Mouse (Mus musculus): ENCODE measurements around the gene Sh3rf1. TPM values are rescaled to one million over a fixed set of nuclear protein-coding genes. Genes with fewer than 3 reads are reported as not detected.

Sh3rf1 gene
- polyA plus RNA-seq, 1 experiment from 2014 or later, result 5.3 TPM

GRCm38 (mm10) chr8:61316012-61316767 is 92.5 kb downstream of the Sh3rf1 start:
- Histone ChIP-seq H3K9ac (no peak overlapping the region), H3K4me2 (no peak overlapping the region), H3K36me3 (no peaks in the 10 kb centered on the region), H3K27ac (replicated peaks) (no peak overlapping the region), H3K4me1 (peaks cover 18% of the 10 kb centered on the region), H3K27me3 (replicated peaks) (no peaks in the 10 kb centered on the region), H3K4me3 (no peak overlapping the region), H3K9me3 (no peaks in the 10 kb centered on the region)
- 78% methylated on average over 10 of the region's 10 CpGs for WGBS
- ATAC-seq (ENCODE audit: extremely low read depth, insufficient number of reproducible peaks, low FRiP score, low TSS enrichment), result no peak

- WGBS, result 76% methylated on average over 10 of the region's 10 CpGs
- Histone ChIP-seq H3K27me3 (replicated peaks) (no peaks in the 10 kb centered on the region), H3K4me2 (no peak overlapping the region), H3K27ac (replicated peaks) (no peak overlapping the region), H3K36me3 (no peaks in the 10 kb centered on the region), H3K9ac (no peak overlapping the region), H3K9me3 (no peaks in the 10 kb centered on the region), H3K4me3 (no peak overlapping the region), H3K4me1 (peaks cover 14% of the 10 kb centered on the region; the same call in 1 of the 2 replicates)
- ATAC-seq (ENCODE audit: extremely low read depth, insufficient number of reproducible peaks, low FRiP score, low TSS enrichment), result no peak
Measured at GRCm38 (mm10) chr8:61316813-61317534, 93.3 kb downstream of the Sh3rf1 start.

GRCm38 (mm10) chr8:61317535-61318136 is 94.0 kb downstream of the Sh3rf1 start:
- H3K27me3 ChIP-seq (replicated peaks), result no peaks in the 10 kb centered on the region
- no peaks in the 10 kb centered on the region for H3K36me3 ChIP-seq
- no peak for ATAC-seq (ENCODE audit: extremely low read depth, insufficient number of reproducible peaks, low FRiP score, low TSS enrichment)
- H3K4me3 ChIP-seq, result no peak overlapping the region
- 64% methylated on average over 6 of the region's 6 CpGs for WGBS
- H3K27ac ChIP-seq (replicated peaks), result peak overlapping the region; percentile 8; the same call in 1 of the 2 replicates
- H3K4me2 ChIP-seq, result no peak overlapping the region
- H3K4me1 ChIP-seq, result peaks cover 19% of the 10 kb centered on the region
- no peaks in the 10 kb centered on the region for H3K9me3 ChIP-seq
- H3K9ac ChIP-seq, result no peak overlapping the region

GRCm38 (mm10) chr8:61321216-61321615 is 97.5 kb downstream of the Sh3rf1 start:
- Histone ChIP-seq H3K36me3 (no peaks in the 10 kb centered on the region), H3K4me1 (peaks cover 25% of the 10 kb centered on the region), H3K27ac (replicated peaks) (no peak overlapping the region), H3K9me3 (no peaks in the 10 kb centered on the region), H3K9ac (no peak overlapping the region), H3K4me3 (no peak overlapping the region), H3K27me3 (replicated peaks) (no peaks in the 10 kb centered on the region), H3K4me2 (no peak overlapping the region)
- WGBS, result 73% methylated on average over 3 of the region's 3 CpGs
- ATAC-seq (ENCODE audit: extremely low read depth, insufficient number of reproducible peaks, low FRiP score, low TSS enrichment), result no peak

GRCm38 (mm10) chr8:61321780-61322179 is 98.1 kb downstream of the Sh3rf1 start:
- H3K4me3 ChIP-seq, result no peak overlapping the region
- H3K27me3 ChIP-seq (replicated peaks), result no peaks in the 10 kb centered on the region
- ATAC-seq (ENCODE audit: extremely low read depth, insufficient number of reproducible peaks, low FRiP score, low TSS enrichment), result no peak
- H3K9ac ChIP-seq, result no peak overlapping the region
- no peak overlapping the region for H3K4me2 ChIP-seq
- no peak overlapping the region for H3K27ac ChIP-seq (replicated peaks)
- no peaks in the 10 kb centered on the region for H3K9me3 ChIP-seq
- H3K4me1 ChIP-seq, result peaks cover 25% of the 10 kb centered on the region
- 72% methylated on average over 5 of the region's 5 CpGs for WGBS
- H3K36me3 ChIP-seq, result no peaks in the 10 kb centered on the region

GRCm38 (mm10) chr8:61322462-61322861 is 98.8 kb downstream of the Sh3rf1 start:
- H3K27me3 ChIP-seq (replicated peaks), result no peaks in the 10 kb centered on the region
- H3K9me3 ChIP-seq, result no peaks in the 10 kb centered on the region
- H3K27ac ChIP-seq (replicated peaks), result no peak overlapping the region
- no peaks in the 10 kb centered on the region for H3K36me3 ChIP-seq
- H3K9ac ChIP-seq, result no peak overlapping the region
- H3K4me2 ChIP-seq, result no peak overlapping the region
- no peak for ATAC-seq (ENCODE audit: extremely low read depth, insufficient number of reproducible peaks, low FRiP score, low TSS enrichment)
- H3K4me3 ChIP-seq, result no peak overlapping the region
- H3K4me1 ChIP-seq, result peaks cover 18% of the 10 kb centered on the region
- 48% methylated on average over 8 of the region's 8 CpGs for WGBS

GRCm38 (mm10) chr8:61324363-61324914 is 100.8 kb downstream of the Sh3rf1 start:
- ATAC-seq (ENCODE audit: extremely low read depth, insufficient number of reproducible peaks, low FRiP score, low TSS enrichment), result no peak
- Histone ChIP-seq H3K9me3 (no peaks in the 10 kb centered on the region), H3K27me3 (replicated peaks) (no peaks in the 10 kb centered on the region), H3K36me3 (peaks cover 4% of the 10 kb centered on the region), H3K4me1 (peaks cover 13% of the 10 kb centered on the region), H3K9ac (no peak overlapping the region), H3K4me2 (no peak overlapping the region), H3K4me3 (no peak overlapping the region), H3K27ac (replicated peaks) (no peak overlapping the region)
- WGBS, result 70% methylated on average over 10 of the region's 10 CpGs

GRCm38 (mm10) chr8:61325014-61325715 is 101.5 kb downstream of the Sh3rf1 start:
- Histone ChIP-seq H3K4me3 (no peak overlapping the region), H3K4me1 (peaks cover 13% of the 10 kb centered on the region), H3K36me3 (peaks cover 11% of the 10 kb centered on the region), H3K27ac (replicated peaks) (no peak overlapping the region), H3K27me3 (replicated peaks) (no peaks in the 10 kb centered on the region), H3K9me3 (no peaks in the 10 kb centered on the region), H3K4me2 (no peak overlapping the region), H3K9ac (no peak overlapping the region)
- no peak for ATAC-seq (ENCODE audit: extremely low read depth, insufficient number of reproducible peaks, low FRiP score, low TSS enrichment)
- WGBS, result 79% methylated on average over 16 of the region's 16 CpGs

- H3K27me3 ChIP-seq (replicated peaks), result no peaks in the 10 kb centered on the region
- H3K36me3 ChIP-seq, result peaks cover 20% of the 10 kb centered on the region
- WGBS, result 87% methylated on average over 8 of the region's 8 CpGs
- no peak overlapping the region for H3K4me3 ChIP-seq
- H3K4me2 ChIP-seq, result no peak overlapping the region
- H3K9me3 ChIP-seq, result no peaks in the 10 kb centered on the region
- H3K4me1 ChIP-seq, result peaks cover 13% of the 10 kb centered on the region
- H3K27ac ChIP-seq (replicated peaks), result no peak overlapping the region
- no peak for ATAC-seq (ENCODE audit: extremely low read depth, insufficient number of reproducible peaks, low FRiP score, low TSS enrichment)
- no peak overlapping the region for H3K9ac ChIP-seq
Measured at GRCm38 (mm10) chr8:61326281-61326680, 102.6 kb downstream of the Sh3rf1 start.

- ATAC-seq (ENCODE audit: extremely low read depth, insufficient number of reproducible peaks, low FRiP score, low TSS enrichment), result no peak
- no peaks in the 10 kb centered on the region for H3K9me3 ChIP-seq
- H3K9ac ChIP-seq, result no peak overlapping the region
- H3K4me2 ChIP-seq, result no peak overlapping the region
- no peak overlapping the region for H3K4me3 ChIP-seq
- peaks cover 11% of the 10 kb centered on the region for H3K4me1 ChIP-seq
- WGBS, result 74% methylated on average over 5 of the region's 5 CpGs
- H3K27me3 ChIP-seq (replicated peaks), result no peaks in the 10 kb centered on the region
- H3K27ac ChIP-seq (replicated peaks), result no peak overlapping the region
- H3K36me3 ChIP-seq, result peaks cover 22% of the 10 kb centered on the region
Measured at GRCm38 (mm10) chr8:61327333-61327732, 103.7 kb downstream of the Sh3rf1 start.

GRCm38 (mm10) chr8:61339629-61340028 is 116.0 kb downstream of the Sh3rf1 start:
- Histone ChIP-seq H3K4me1 (peaks cover 16% of the 10 kb centered on the region), H3K4me2 (no peak overlapping the region), H3K27ac (replicated peaks) (no peak overlapping the region), H3K36me3 (peaks cover 15% of the 10 kb centered on the region; the same call in 1 of the 2 replicates), H3K4me3 (no peak overlapping the region), H3K27me3 (replicated peaks) (no peaks in the 10 kb centered on the region), H3K9me3 (no peaks in the 10 kb centered on the region), H3K9ac (no peak overlapping the region)
- WGBS, result 72% methylated on average over 6 of the region's 6 CpGs
- no peak for ATAC-seq (ENCODE audit: extremely low read depth, insufficient number of reproducible peaks, low FRiP score, low TSS enrichment)
